Mouse (Mus musculus): Measurements from ENCODE around the gene Hs6st1. TPM values are rescaled to one million over a fixed set of nuclear protein-coding genes. Genes with fewer than 3 reads are reported as not detected.

Hs6st1 gene
- total RNA-seq, 2 experiments from 2014 or later = 43.5 to 122 TPM

GRCm38 (mm10) chr1:36119426-36119825, 51.2 kb downstream of the Hs6st1 start:
- DNase-seq (ENCODE audit: low spot score in 2 of 2) = no peak

DNA sequence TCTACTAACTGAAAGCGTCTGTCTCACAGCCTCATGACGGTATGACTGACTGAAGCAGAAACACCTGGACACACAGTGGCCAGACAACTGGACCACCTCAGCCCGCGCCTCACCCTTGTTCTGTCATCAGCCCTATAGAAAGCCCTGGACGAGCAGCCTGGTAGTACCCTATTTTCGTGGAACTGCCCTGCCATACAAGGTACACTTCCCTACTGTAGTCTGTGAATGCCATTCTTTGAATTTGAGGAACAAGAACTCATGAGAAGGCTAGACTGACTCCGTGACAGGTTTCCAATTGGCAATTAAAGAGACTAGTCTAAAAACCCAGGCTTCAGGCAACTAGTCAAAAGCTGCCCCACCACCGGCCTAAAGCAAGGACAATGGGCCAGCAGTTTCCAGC, 53.0 kb downstream of the Hs6st1 start:
- no peak for DNase-seq (ENCODE audit: low spot score in 2 of 2)

GRCm38 (mm10) chr1:36125076-36125475, 56.9 kb downstream of the Hs6st1 start:
- peak in 1 of 2 experiments; percentile 51 for DNase-seq (ENCODE audit: low spot score in 2 of 2)

DNA sequence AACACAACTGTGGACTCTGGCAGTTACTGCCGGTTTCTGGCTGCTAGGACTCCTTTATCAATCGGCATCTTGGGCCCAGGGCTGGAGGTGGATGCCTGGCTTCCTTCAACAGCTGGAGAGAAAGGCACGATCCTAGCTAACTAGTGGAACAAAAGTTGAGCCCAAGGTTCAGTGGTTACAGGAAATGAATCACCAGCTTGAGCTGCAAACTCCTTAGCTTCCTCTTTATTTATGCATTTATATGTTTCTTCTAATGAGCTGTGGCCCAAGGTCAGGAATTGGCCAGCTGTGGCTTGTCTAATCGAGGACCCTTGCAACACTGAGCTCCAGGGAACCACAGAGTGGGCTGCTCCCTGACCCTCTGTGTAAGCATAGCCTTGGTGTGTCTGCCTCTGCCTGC, 60.9 kb downstream of the Hs6st1 start:
- DNase-seq (ENCODE audit: low spot score in 2 of 2) = no peak

GRCm38 (mm10) chr1:36129881-36130280, 61.7 kb downstream of the Hs6st1 start:
- DNase-seq (ENCODE audit: low spot score in 2 of 2) = no peak

DNA sequence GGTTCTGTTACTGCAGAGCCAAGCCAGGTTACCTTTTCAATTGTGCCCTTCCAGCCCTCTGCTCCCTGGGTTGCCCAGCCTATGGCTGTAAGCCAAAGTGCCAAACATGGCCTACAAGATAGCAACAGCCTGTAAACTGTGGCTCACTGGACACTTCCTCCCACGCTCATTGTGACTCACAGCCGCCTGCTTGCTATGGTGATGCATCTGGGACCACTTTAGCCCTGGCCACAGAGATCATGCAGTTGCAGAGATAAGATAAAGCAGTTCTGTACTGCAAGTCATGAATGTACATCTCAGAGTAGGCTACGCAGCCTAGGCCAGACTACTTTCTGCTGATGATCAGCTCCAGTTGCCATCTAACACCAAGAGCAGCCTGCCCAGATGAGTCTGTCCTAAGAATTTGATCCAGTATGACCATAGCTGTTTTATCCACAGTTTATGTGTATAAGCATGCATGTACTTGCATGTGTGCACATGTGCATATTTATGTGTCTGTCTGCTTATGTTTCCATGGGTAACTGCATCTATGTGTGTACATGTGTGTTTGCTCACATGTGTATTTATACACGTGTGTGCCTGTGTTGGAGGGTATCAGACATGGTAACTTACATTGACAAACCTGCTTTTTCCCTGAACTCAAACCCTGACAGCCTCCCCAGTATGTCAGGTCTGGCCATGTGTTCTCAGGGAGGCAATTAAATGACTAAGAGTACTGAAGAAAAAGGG, 62.3 kb downstream of the Hs6st1 start:
- peak; percentile 30 to 39 for DNase-seq (ENCODE audit: low spot score in 2 of 2)

- DNase-seq (ENCODE audit: low spot score in 2 of 2) = no peak
These were observed 63.0 kb downstream of the Hs6st1 start for GRCm38 (mm10) chr1:36131154-36131553.

- no peak for DNase-seq (ENCODE audit: low spot score in 2 of 2)
These were observed 63.6 kb downstream of the Hs6st1 start for GRCm38 (mm10) chr1:36131766-36132165.

DNA sequence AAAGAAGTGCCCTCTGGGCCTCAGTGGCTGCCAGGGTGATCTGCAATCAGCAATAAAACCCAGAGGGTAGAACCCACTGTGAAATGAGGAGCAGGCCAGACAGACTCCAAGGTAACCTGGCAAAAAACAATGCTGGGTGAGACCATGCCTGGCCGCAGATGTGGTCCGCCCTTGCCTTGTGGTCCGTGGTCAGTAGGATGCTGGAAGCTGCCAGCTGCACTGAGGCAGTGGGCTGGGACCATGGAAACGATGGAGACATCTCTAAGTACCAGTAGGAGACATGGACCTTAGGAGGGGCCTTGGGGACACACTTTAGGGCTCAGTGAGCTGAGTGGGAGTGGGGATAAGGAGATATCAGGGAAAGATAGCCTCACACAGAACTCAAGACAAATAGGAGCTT, 64.0 kb downstream of the Hs6st1 start:
- no peak for DNase-seq (ENCODE audit: low spot score in 2 of 2)

DNA sequence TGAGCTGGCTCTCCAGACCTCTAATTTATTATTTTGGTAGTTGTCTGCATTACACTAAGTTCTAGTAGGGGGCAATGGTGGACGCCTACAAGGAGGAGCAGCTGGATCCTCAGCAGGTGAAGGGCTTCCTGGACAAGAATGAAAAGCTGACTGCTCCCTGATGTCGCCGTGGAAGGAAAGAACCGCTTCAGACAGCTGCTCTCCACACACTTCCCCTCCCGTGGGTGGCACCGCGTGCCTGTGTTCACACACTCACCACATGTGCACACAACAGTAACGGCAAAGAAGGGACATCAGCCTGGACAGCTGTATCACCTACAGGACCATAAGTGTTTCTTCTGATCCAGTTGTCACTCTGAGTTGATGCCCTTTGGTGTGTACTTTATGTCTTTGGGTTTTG, 64.8 kb downstream of the Hs6st1 start:
- no peak for DNase-seq (ENCODE audit: low spot score in 2 of 2)

DNA sequence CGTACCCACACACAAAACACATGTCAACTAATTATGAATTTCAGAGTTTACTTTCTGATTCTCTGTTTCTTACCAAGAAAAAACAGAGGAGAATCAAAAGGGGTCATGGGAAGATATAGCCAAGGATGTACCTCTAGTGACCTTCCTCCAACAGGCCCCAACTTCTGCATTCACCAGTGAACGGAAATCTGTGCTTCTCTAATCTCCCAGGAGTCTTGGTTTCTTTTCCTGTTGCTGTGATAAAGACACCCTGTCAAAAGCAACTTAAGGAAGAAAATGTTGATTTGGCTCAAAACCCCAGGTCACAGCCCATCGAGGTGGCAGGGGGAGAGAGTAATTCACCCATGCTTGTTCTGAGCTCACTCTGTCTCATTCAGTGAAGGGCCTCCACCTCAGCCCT, 65.4 kb downstream of the Hs6st1 start:
- no peak for DNase-seq (ENCODE audit: low spot score in 2 of 2)

- DNase-seq (ENCODE audit: low spot score in 2 of 2) = peak; percentile 85 to 86
These were observed 66.4 kb downstream of the Hs6st1 start for GRCm38 (mm10) chr1:36134584-36134983.

DNA sequence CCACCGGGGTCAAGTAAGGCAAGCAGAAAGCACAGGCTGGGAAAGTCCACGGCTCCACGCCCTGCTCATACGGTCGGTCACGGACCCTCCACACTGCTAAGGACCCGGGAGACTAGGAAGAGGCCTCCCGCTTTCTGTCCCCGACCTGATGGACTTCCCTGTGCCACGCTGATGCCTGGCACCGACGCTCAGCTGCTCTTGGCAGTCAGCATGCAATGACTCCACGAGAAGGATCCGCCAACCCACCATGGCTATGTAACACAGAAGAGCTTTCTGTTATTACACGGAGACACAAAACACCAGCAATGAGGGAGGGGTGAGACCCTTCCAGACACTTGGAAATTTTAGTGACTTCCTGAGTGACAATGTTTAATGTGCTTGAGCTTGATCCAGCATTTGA, 72.1 kb downstream of the Hs6st1 start:
- no peak for DNase-seq (ENCODE audit: low spot score in 2 of 2)

- DNase-seq (ENCODE audit: low spot score in 2 of 2) = no peak
These were observed 76.8 kb downstream of the Hs6st1 start for GRCm38 (mm10) chr1:36145050-36145449.

GRCm38 (mm10) chr1:36148809-36149208, 80.6 kb downstream of the Hs6st1 start:
- no peak for DNase-seq (ENCODE audit: low spot score in 2 of 2)

- DNase-seq (ENCODE audit: low spot score in 2 of 2) = no peak
These were observed 81.2 kb downstream of the Hs6st1 start for GRCm38 (mm10) chr1:36149411-36149810.

Small RNA genes within 50 kb of the gene (microRNA-seq; reads per million reads assigned to microRNA genes)
- 2.4 to 4.3 reads per million in 2 experiments for gene Mir6897 (ENCODE audit: borderline number of aligned reads in 2 of 2)

Other genes with a start within 250 kb of the Hs6st1 start
- 10 to 100 TPM; 37.4 to 46.4 TPM for gene Uggt1, start 176.3 kb downstream of the Hs6st1 start, total RNA-seq (2021)
- 10 to 100 TPM in 1 of 2 experiments, 1 to 10 TPM in 1; 4.7 to 12.9 TPM for gene Neurl3, start 206.3 kb downstream of the Hs6st1 start, total RNA-seq (2021)
- 1 to 10 TPM; 6.3 to 7.9 TPM for gene Arid5a, start 239.3 kb downstream of the Hs6st1 start, total RNA-seq (2021)

Data from adrenal gland, adult 18-20 months (tissue).